Comparison of ENCODE assay signal across 29 mouse cellular contexts in the genomic region with DNA sequence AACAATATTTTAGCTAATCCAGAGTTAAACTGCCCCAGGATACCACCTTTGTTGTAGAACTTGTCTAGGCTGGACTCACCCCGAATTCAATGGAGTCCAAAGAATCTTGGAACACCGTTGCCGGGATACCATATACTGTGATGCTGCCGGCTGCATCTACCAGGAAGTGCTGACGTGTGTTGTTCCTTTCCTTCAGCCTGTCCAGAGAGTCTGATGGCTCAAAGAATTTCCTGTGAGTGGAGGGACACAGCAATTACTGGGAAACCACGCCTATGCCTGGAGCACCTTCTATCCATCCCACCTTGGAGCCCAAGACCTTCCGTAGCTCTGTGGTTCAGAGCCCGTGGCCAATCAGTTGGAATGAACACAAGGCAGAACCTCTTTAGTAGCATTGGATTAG. TPM values are rescaled to one million over a fixed set of nuclear protein-coding genes. Genes with fewer than 3 reads are reported as not detected.
DNase-seq lines count a peak whose midpoint lies in the region; ATAC-seq and TF ChIP-seq lines count a peak whose summit lies in the region.
"Had no signal": no experiment of that assay in that cellular context is flagged by ENCODE, and none has a peak within 500 bp of the region (broad histone marks: within the 10 kb centered on the region; RNA-seq: fewer than 3 reads in every experiment).

No protein-coding gene starts in this region.

- no peak overlapping the region for H3K4me3 ChIP-seq in liver, postnatal 0 days (ENCODE audit: low read depth, low read length)
- H3K4me3 ChIP-seq: embryonic facial prominence, embryonic 10.5 days; embryonic facial prominence, embryonic 13.5 days; erythroblast, embryonic 14.5 days; forebrain, embryonic 12.5 days; forebrain, embryonic 15.5 days; gastrocnemius, adult 2 months; heart, embryonic 10.5 days; heart, embryonic 13.5 days; hindbrain, embryonic 10.5 days; hindbrain, embryonic 13.5 days; intestine, embryonic 15.5 days had no signal

- no peaks in the 10 kb centered on the region for H3K36me3 ChIP-seq in liver, postnatal 0 days (replicated peaks; ENCODE audit: insufficient read depth, low read length)
- H3K36me3 ChIP-seq: embryonic facial prominence, embryonic 10.5 days; embryonic facial prominence, embryonic 13.5 days; forebrain, embryonic 12.5 days; forebrain, embryonic 15.5 days; heart, embryonic 10.5 days; heart, embryonic 13.5 days; hindbrain, embryonic 10.5 days; hindbrain, embryonic 13.5 days; intestine, embryonic 15.5 days had no signal

- peak; percentile 31 for DNase-seq in embryo, embryonic 10.5 days (ENCODE audit: low spot score)
- DNase-seq in embryo, embryonic 11 days, result no peak
- no peak for DNase-seq in liver, postnatal 0 days
- DNase-seq in liver, result no peak
- DNase-seq in ES-CJ7 (ENCODE audit: low read depth, low spot score), result peak; percentile 57
- peak; percentile 84 for DNase-seq in R1 (ENCODE audit: low read depth, low spot score)
- no peak for DNase-seq in gastrocnemius, adult 18-20 months (ENCODE audit: low spot score)
- DNase-seq: adrenal gland, postnatal 14 days; B cell, adult 2 months; cerebellum, adult 11 months; cerebellum, adult 2 months; cerebellum, adult 9-11 months; cerebellum, postnatal 25 days; gastrocnemius, adult 2 months; gastrocnemius, postnatal 14 days; heart, postnatal 36 days; kidney, adult 11 months had no signal

- no peaks in the 10 kb centered on the region for H3K27me3 ChIP-seq in liver, postnatal 0 days (ENCODE audit: insufficient read depth, low read length)
- H3K27me3 ChIP-seq: CH12.LX; embryonic facial prominence, embryonic 13.5 days; forebrain, embryonic 12.5 days; forebrain, embryonic 15.5 days; heart, embryonic 13.5 days; hindbrain, embryonic 13.5 days; intestine, embryonic 15.5 days had no signal

- no peak overlapping the region for H3K4me2 ChIP-seq in liver, postnatal 0 days (ENCODE audit: low read depth, low read length)
- H3K4me2 ChIP-seq: embryonic facial prominence, embryonic 13.5 days; forebrain, embryonic 12.5 days; forebrain, embryonic 15.5 days; heart, embryonic 13.5 days; hindbrain, embryonic 13.5 days; intestine, embryonic 15.5 days had no signal

- no peak for TF ChIP-seq EP300 in liver, postnatal 0 days (IDR thresholded peaks at IDR 0.05; ENCODE audit: low read depth)

- no peak overlapping the region for H3K9ac ChIP-seq in liver, postnatal 0 days (replicated peaks)
- H3K9ac ChIP-seq: embryonic facial prominence, embryonic 13.5 days; forebrain, embryonic 12.5 days; forebrain, embryonic 15.5 days; heart, embryonic 13.5 days; hindbrain, embryonic 13.5 days; intestine, embryonic 15.5 days had no signal

- no peak for TF ChIP-seq CTCF in liver, postnatal 0 days (IDR thresholded peaks at IDR 0.05; ENCODE audit: low read depth)

- 0 out of 2 replicates have a peak, but pooled peaks have one; percentile 35 for ATAC-seq in liver, postnatal 0 days
- ATAC-seq: forebrain, embryonic 15.5 days; hindbrain, embryonic 16.5 days; intestine, embryonic 15.5 days had no signal

- H3K4me1 ChIP-seq in liver, postnatal 0 days (ENCODE audit: insufficient read depth), result no peaks in the 10 kb centered on the region
- H3K4me1 ChIP-seq: embryonic facial prominence, embryonic 10.5 days; embryonic facial prominence, embryonic 13.5 days; forebrain, embryonic 12.5 days; forebrain, embryonic 15.5 days; heart, embryonic 13.5 days; hindbrain, embryonic 10.5 days; hindbrain, embryonic 13.5 days; intestine, embryonic 15.5 days had no signal

- no peak overlapping the region for H3K27ac ChIP-seq in liver, postnatal 0 days (ENCODE audit: low read depth)
- H3K27ac ChIP-seq: embryonic facial prominence, embryonic 10.5 days; embryonic facial prominence, embryonic 13.5 days; forebrain, embryonic 12.5 days; forebrain, embryonic 15.5 days; gastrocnemius, adult 2 months; heart, embryonic 10.5 days; heart, embryonic 13.5 days; hindbrain, embryonic 13.5 days; intestine, embryonic 15.5 days had no signal

- H3K9me3 ChIP-seq in liver, postnatal 0 days (ENCODE audit: low read length), result no peaks in the 10 kb centered on the region
- H3K9me3 ChIP-seq: embryonic facial prominence, embryonic 10.5 days; embryonic facial prominence, embryonic 13.5 days; forebrain, embryonic 12.5 days; forebrain, embryonic 15.5 days; heart, embryonic 10.5 days; heart, embryonic 13.5 days; hindbrain, embryonic 10.5 days; hindbrain, embryonic 13.5 days; intestine, embryonic 15.5 days had no signal

- 63% methylated on average over 8 of the region's 8 CpGs for WGBS in liver, postnatal 0 days (ENCODE audit: insufficient replicate concordance)

RNA-seq across cellular contexts. Expression of gene Rap1b, which starts 20.8 kb away (rescaled TPM):
- polyA plus RNA-seq in liver, postnatal 0 days (2015; fragmentation: Nextera tagmentation; extraction: Ambion mirVana), result 103 and 105 TPM in 2 replicates
- total RNA-seq in gastrocnemius, adult 18-20 months (2021), result 10 to 100 TPM; 18.7 to 24.9 TPM

Comparison
In these comparisons a context has a peak if more than half of its experiments do, and no peak if none do; other contexts are left out.
1. DNase-seq: peak in embryo, embryonic 10.5 days (single experiment), ES-CJ7 (single experiment) and R1 (single experiment); none in embryo, embryonic 11 days (single experiment), liver, postnatal 0 days (single experiment), liver (single experiment) and gastrocnemius, adult 18-20 months (single experiment).